Mouse (Mus musculus): Measurements from ENCODE around the gene Ccdc84. TPM values are rescaled to one million over a fixed set of nuclear protein-coding genes. Genes with fewer than 3 reads are reported as not detected.

The Ccdc84 gene
- 7.0 TPM for polyA plus RNA-seq (2014; fragmentation: Illumina TruSeq; extraction: RNeasy Lipid Tissue Mini Kit (QIAGEN cat#74804); ENCODE audit: low read depth, low replicate concordance)

GRCm38 (mm10) chr9:44418519-44419385 is at the start of gene Ccdc84:
TSS of gene Ccdc84 (minus strand) at chr9:44418569.

GRCm38 (mm10) chr9:44454891-44455220 is 36.5 kb upstream of the Ccdc84 start, which contains the start of gene Upk2:
TSS of gene Upk2 (minus strand) at chr9:44454976.

DNA sequence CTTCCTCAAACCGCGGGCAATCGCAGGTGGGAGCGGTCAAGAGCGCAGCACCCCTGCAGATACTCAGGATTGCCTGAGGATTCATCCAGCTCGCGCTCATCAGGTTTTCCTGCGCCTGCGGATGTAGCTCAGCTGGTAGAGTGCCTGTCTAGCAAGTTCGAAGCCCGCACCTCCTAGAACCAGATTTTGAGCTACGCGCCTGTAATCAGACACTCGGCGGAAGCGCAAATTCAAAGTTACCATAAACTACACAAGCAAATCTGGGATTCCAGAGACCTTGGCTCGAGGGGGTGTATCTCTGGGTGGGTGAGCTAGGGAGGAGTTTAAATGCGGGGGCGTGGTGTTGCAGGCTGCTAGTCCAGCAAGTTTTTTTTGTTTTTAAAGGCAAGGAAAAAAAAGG is 22.6 kb upstream of the Ccdc84 start, which contains the start of gene Foxr1:
Foxr1 (minus strand) TSS at position 176 of the 400 bp plus-strand sequence.

DNA sequence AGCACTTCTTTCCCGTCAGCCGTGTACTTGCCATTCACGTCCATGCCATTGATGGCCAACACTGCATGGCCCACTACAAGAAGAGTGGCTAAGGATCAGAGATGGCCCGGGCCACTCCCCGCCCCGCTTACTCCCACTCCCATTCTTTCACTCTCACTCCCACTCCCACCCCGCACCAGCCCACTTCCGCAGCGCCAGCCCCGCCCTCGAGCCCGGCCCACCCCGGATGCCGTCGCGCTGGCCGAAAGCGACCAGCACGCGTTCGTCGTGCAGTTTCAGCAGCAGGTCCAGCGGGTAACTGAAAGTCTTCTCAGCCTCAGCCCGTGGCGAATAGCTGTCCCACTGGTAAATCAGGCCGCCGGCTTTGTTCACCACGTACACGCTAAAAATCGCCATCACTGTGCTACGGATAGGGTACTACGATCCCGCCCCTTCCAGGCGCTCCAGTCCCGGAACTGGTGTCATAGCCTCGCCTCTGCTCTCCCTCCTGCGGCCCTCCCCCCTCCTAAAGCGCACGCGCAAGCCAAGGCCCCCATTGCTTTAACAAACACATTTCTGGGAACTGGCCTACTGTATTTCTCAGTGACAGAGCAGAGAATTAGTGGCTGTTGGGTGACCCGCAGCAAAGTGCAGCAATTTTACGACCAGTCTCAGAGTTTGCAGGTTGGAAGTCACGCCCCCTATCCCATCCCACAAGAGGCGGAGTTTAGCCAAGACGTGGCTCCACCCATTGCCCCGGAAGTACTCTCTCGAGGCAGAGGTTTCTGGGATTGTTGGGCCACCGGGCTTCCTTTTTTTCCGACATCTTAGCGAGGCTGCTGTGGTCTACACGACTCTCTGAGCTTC is 11.2 kb downstream of the Ccdc84 start, which contains the start of the genes Rps25 and Trappc4:
Rps25 (plus strand) TSS at position 234 of the 846 bp plus-strand sequence.
Trappc4 (minus strand) TSS at position 695 of the 846 bp plus-strand sequence.

GRCm38 (mm10) chr9:44396684-44397411 is 21.5 kb downstream of the Ccdc84 start, which contains the start of gene Slc37a4:
TSS of gene Slc37a4 (plus strand) at chr9:44396852.

GRCm38 (mm10) chr9:44379054-44379834 is 39.1 kb downstream of the Ccdc84 start, which contains the start of gene Hyou1:
TSS of gene Hyou1 (plus strand) at chr9:44379490.

DNA sequence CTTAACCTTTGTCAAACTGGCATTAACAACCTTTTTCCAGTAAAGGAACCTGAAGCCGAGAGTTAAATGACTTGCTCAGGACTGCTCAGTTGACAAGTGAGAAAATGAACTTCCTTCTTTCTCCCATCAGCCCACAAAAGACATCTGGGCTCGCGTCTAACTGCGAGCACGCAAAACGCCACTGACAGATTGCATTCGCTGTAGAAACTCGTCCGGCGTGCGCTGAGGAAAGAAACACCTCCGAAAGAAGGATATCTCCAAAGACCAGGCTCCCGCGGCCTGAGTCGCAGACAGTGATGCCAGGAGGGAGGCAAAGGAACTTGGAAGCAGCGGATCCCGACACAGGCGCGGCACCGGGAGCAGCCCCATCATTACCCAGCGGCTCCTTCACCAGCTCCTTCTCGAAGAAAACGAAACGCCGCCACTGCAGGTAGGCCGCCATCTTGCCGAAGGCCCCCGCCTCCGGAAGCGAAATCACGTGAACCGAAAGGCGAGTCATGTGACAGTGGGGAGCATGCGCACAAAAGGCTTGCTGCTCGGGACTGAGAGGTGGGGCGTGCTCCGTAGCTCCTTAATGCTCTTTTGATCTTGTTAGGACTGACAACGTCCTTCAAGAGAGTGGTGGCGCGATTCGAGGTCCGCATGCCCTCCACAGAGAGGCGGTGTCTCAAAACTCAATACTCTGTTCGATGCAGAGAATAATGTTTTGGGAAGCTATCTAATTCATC is 57.0 kb downstream of the Ccdc84 start, which contains the start of gene Vps11:
Vps11 (minus strand) TSS at position 481 of the 728 bp plus-strand sequence.

Other genes starting within 250 kb of the Ccdc84 start
- 16.9 TPM for gene Cbl, start 184.5 kb downstream of the Ccdc84 start, polyA plus RNA-seq (2014; fragmentation: Illumina TruSeq; extraction: RNeasy Lipid Tissue Mini Kit (QIAGEN cat#74804); ENCODE audit: low read depth, low replicate concordance)
- not detected for gene Ccdc153, start 177.9 kb downstream of the Ccdc84 start, polyA plus RNA-seq (2014; fragmentation: Illumina TruSeq; extraction: RNeasy Lipid Tissue Mini Kit (QIAGEN cat#74804); ENCODE audit: low read depth, low replicate concordance)
- 9.0 TPM for gene Pdzd3, start 167.1 kb downstream of the Ccdc84 start, polyA plus RNA-seq (2014; fragmentation: Illumina TruSeq; extraction: RNeasy Lipid Tissue Mini Kit (QIAGEN cat#74804); ENCODE audit: low read depth, low replicate concordance)
- 0.12 TPM for gene Nlrx1, start 150.0 kb downstream of the Ccdc84 start, polyA plus RNA-seq (2014; fragmentation: Illumina TruSeq; extraction: RNeasy Lipid Tissue Mini Kit (QIAGEN cat#74804); ENCODE audit: low read depth, low replicate concordance)
- gene Abcg4, start 130.0 kb downstream of the Ccdc84 start, polyA plus RNA-seq (2014; fragmentation: Illumina TruSeq; extraction: RNeasy Lipid Tissue Mini Kit (QIAGEN cat#74804); ENCODE audit: low read depth, low replicate concordance), result not detected
- gene Hinfp, start 112.9 kb downstream of the Ccdc84 start, polyA plus RNA-seq (2014; fragmentation: Illumina TruSeq; extraction: RNeasy Lipid Tissue Mini Kit (QIAGEN cat#74804); ENCODE audit: low read depth, low replicate concordance), result 6.8 TPM
- gene C2cd2l, start 98.3 kb downstream of the Ccdc84 start, polyA plus RNA-seq (2014; fragmentation: Illumina TruSeq; extraction: RNeasy Lipid Tissue Mini Kit (QIAGEN cat#74804); ENCODE audit: low read depth, low replicate concordance), result 3.3 TPM
- gene Dpagt1, start 92.5 kb downstream of the Ccdc84 start, polyA plus RNA-seq (2014; fragmentation: Illumina TruSeq; extraction: RNeasy Lipid Tissue Mini Kit (QIAGEN cat#74804); ENCODE audit: low read depth, low replicate concordance), result 7.5 TPM
- gene H2afx, start 83.9 kb downstream of the Ccdc84 start, polyA plus RNA-seq (2014; fragmentation: Illumina TruSeq; extraction: RNeasy Lipid Tissue Mini Kit (QIAGEN cat#74804); ENCODE audit: low read depth, low replicate concordance), result 1.1 TPM
- 24.3 TPM for gene Hmbs, start 74.3 kb downstream of the Ccdc84 start, polyA plus RNA-seq (2014; fragmentation: Illumina TruSeq; extraction: RNeasy Lipid Tissue Mini Kit (QIAGEN cat#74804); ENCODE audit: low read depth, low replicate concordance)
- gene Vps11, start 56.9 kb downstream of the Ccdc84 start, polyA plus RNA-seq (2014; fragmentation: Illumina TruSeq; extraction: RNeasy Lipid Tissue Mini Kit (QIAGEN cat#74804); ENCODE audit: low read depth, low replicate concordance), result 9.7 TPM
- gene Hyou1, start 39.1 kb downstream of the Ccdc84 start, polyA plus RNA-seq (2014; fragmentation: Illumina TruSeq; extraction: RNeasy Lipid Tissue Mini Kit (QIAGEN cat#74804); ENCODE audit: low read depth, low replicate concordance), result 9.5 TPM
- 43.3 TPM for gene Slc37a4, start 21.7 kb downstream of the Ccdc84 start, polyA plus RNA-seq (2014; fragmentation: Illumina TruSeq; extraction: RNeasy Lipid Tissue Mini Kit (QIAGEN cat#74804); ENCODE audit: low read depth, low replicate concordance)
- gene Rps25, start 11.4 kb downstream of the Ccdc84 start, polyA plus RNA-seq (2014; fragmentation: Illumina TruSeq; extraction: RNeasy Lipid Tissue Mini Kit (QIAGEN cat#74804); ENCODE audit: low read depth, low replicate concordance), result 684 TPM
- 41.1 TPM for gene Trappc4, start 11.0 kb downstream of the Ccdc84 start, polyA plus RNA-seq (2014; fragmentation: Illumina TruSeq; extraction: RNeasy Lipid Tissue Mini Kit (QIAGEN cat#74804); ENCODE audit: low read depth, low replicate concordance)
- gene Foxr1, start 22.6 kb upstream of the Ccdc84 start, polyA plus RNA-seq (2014; fragmentation: Illumina TruSeq; extraction: RNeasy Lipid Tissue Mini Kit (QIAGEN cat#74804); ENCODE audit: low read depth, low replicate concordance), result not detected
- not detected for gene Upk2, start 36.4 kb upstream of the Ccdc84 start, polyA plus RNA-seq (2014; fragmentation: Illumina TruSeq; extraction: RNeasy Lipid Tissue Mini Kit (QIAGEN cat#74804); ENCODE audit: low read depth, low replicate concordance)
- 0.97 TPM for gene Bcl9l, start 64.3 kb upstream of the Ccdc84 start, polyA plus RNA-seq (2014; fragmentation: Illumina TruSeq; extraction: RNeasy Lipid Tissue Mini Kit (QIAGEN cat#74804); ENCODE audit: low read depth, low replicate concordance)
- not detected for gene Cxcr5, start 143.3 kb upstream of the Ccdc84 start, polyA plus RNA-seq (2014; fragmentation: Illumina TruSeq; extraction: RNeasy Lipid Tissue Mini Kit (QIAGEN cat#74804); ENCODE audit: low read depth, low replicate concordance)
- gene Ddx6, start 186.3 kb upstream of the Ccdc84 start, polyA plus RNA-seq (2014; fragmentation: Illumina TruSeq; extraction: RNeasy Lipid Tissue Mini Kit (QIAGEN cat#74804); ENCODE audit: low read depth, low replicate concordance), result 161 TPM